Mouse (Mus musculus) monocyte, adult 2 months (primary cell): Measurements from ENCODE around the gene Gabra4.
"Not testable (repeated sequence)": the region's sequence is repeated elsewhere in the genome, so short reads cannot be mapped to it uniquely, and the experiment has no call there.

Experiments
- DNase-seq, 2 experiments: peaks; one replicate each; pipeline ENCODE4 v3.0.0; 2022; ENCODE audit warnings: low spot score in 2 of 2, low read depth in 1 of 2

The Gabra4 gene

GRCm38 (mm10) chr5:71525486-71525885, 132.6 kb downstream of the Gabra4 start:
- DNase-seq, result not testable (repeated sequence)
